Mouse (Mus musculus): ENCODE data around the gene Trpc4ap. TPM values are rescaled to one million over a fixed set of nuclear protein-coding genes. Genes with fewer than 3 reads are reported as not detected.
"Not testable (repeated sequence)": the region's sequence is repeated elsewhere in the genome, so short reads cannot be mapped to it uniquely, and the experiment has no call there.

Gene Trpc4ap
- 171 and 177 TPM in 2 replicates for polyA plus RNA-seq (2016; fragmentation: Nextera tagmentation; extraction: Ambion mirVana)

DNA sequence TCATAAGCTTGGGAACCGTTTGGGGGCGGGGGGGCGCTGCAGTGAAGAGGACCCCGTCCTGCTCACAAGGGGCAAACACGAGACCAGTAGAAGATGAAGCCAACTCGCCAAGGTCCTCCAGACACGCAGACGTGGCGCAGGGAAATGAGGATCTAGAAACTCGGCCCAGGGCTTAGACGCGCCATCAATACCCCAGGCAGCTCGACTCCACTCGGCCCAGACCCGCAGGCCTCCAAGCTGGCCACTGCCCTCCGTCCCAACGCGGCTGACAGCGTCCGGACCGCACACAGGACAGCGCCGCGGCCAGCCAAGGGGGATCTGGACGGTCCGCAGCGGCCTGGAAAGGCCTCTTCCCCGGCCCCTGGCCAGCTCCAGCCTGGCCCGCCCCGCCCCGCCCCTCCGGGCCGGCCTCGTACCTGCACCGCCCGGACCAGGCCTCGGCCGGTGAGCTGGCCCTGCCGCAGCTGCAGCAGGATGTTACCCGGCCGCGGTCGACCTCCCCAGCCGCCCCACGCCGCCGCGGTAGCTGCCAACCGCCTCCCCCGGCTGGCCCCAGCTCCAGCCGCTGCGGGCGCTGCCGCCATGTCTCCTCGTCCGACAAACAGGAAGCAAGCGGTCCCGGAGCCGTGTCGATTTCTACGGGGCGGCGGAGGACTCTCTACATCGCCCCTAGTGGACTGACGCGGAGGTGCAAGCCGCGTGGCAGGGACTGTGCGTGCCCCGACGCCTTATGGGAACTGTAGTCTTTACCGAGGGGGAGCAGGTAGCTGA, at the start of gene Trpc4ap:
Gene Trpc4ap (minus strand): TSS at position 662 of the 771 bp plus-strand sequence.
- Histone ChIP-seq H3K4me1 (peaks cover 17% of the 10 kb centered on the region), H3K9ac (peak within 1 kb of the TSS; percentile 95), H3K27me3 (no peaks in the 10 kb centered on the region), H3K4me2 (replicated peaks) (peak within 1 kb of the TSS; percentile 78), H3K27ac (peak within 1 kb of the TSS; percentile 88), H3K9me3 (no peaks in the 10 kb centered on the region), H3K4me3 (peak within 1 kb of the TSS; percentile 97), H3K36me3 (peaks cover 8% of the 10 kb centered on the region; the same call in 1 of the 2 replicates)
- peak; percentile 93 for ATAC-seq (ENCODE audit: insufficient number of reproducible peaks, insufficient read depth, low FRiP score, low TSS enrichment)
- under 1% methylated on average over 71 of the region's 72 CpGs for WGBS

GRCm38 (mm10) chr2:155737803-155738202, 45.6 kb upstream of the Trpc4ap start:
- H3K4me3 ChIP-seq: no peak overlapping the region
- no peak overlapping the region for H3K4me2 ChIP-seq (replicated peaks)
- H3K4me1 ChIP-seq: no peaks in the 10 kb centered on the region
- no peaks in the 10 kb centered on the region for H3K9me3 ChIP-seq
- ATAC-seq (ENCODE audit: insufficient number of reproducible peaks, insufficient read depth, low FRiP score, low TSS enrichment): no peak
- no peaks in the 10 kb centered on the region for H3K36me3 ChIP-seq
- WGBS: 77% methylated on average over 9 of the region's 9 CpGs
- no peaks in the 10 kb centered on the region for H3K27me3 ChIP-seq
- no peak overlapping the region for H3K27ac ChIP-seq
- H3K9ac ChIP-seq: no peak overlapping the region

DNA sequence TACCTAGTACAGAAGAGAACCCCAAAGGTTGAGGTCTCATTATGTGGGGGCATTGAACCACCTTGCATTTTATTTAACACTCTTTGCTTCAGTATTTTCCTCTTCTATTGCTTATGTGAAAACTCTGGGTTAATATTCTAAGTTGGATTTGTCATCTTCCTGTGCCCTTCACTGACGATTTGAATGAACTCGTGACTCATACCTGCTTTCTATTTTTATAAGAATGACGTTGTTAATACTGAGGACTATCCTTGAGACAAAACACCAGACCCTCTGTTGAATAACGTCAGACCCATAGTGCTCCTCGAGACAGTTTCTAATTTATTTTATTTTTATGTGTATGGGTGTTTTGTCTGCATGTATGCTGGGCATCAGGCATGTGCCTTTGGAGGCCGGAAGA, 44.8 kb upstream of the Trpc4ap start:
- Histone ChIP-seq H3K4me2 (replicated peaks) (no peak overlapping the region), H3K9ac (no peak overlapping the region), H3K36me3 (no peaks in the 10 kb centered on the region), H3K27ac (no peak overlapping the region), H3K27me3 (no peaks in the 10 kb centered on the region), H3K4me1 (no peaks in the 10 kb centered on the region), H3K4me3 (no peak overlapping the region), H3K9me3 (no peaks in the 10 kb centered on the region)
- 81% methylated on average over 6 of the region's 6 CpGs for WGBS
- no peak for ATAC-seq (ENCODE audit: insufficient number of reproducible peaks, insufficient read depth, low FRiP score, low TSS enrichment)

DNA sequence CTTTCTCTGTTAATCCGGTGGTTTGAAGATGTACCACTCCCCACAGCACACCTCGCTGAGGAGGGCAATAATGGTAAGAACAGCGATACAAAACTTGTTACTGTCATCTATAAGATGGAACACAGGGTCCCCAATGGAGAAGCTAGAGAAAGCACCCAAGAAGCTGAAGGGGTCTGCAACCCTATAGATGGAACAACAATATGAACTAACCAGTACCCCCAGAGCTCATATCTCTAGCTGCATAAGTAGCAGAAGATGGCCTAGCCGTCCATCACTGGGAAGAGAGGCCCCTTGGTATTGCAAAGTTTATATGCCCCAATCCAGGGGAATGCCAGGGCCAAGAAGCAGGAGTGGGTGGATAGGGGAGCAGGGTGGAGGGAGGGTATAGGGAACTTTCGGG, 43.6 kb upstream of the Trpc4ap start, which contains the start of gene Gm17581:
Gene Gm17581 (minus strand): TSS at position 101 of the 400 bp plus-strand sequence.
- ATAC-seq (ENCODE audit: insufficient number of reproducible peaks, insufficient read depth, low FRiP score, low TSS enrichment); H3K9ac ChIP-seq; H3K27ac ChIP-seq; H3K9me3 ChIP-seq; H3K4me3 ChIP-seq; H3K4me2 ChIP-seq (replicated peaks); H3K27me3 ChIP-seq; H3K4me1 ChIP-seq; H3K36me3 ChIP-seq: not testable (repeated sequence)
- 84% methylated on average over 5 of the region's 5 CpGs for WGBS

DNA sequence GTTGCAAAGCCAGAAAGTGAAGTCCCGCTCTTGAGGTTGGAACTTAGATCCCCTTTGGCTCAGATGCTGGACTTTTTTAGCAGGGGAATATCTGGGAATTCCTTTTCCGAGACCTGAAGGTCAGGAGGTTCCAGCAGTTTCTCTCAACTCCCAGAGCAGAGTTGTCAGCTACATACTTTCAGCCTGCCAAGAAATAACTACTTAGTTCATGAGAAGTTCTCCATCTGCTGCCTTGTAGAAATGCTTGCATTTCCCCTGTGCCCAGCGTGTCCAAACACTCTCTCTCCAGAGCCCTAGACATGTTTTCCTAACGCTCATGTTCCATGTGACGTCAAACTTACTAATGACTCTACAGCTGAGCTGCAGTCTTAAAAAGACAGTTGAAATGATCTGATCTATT, 42.9 kb upstream of the Trpc4ap start:
- 70% methylated on average over 5 of the region's 5 CpGs for WGBS
- Histone ChIP-seq H3K4me1 (no peaks in the 10 kb centered on the region), H3K4me3 (no peak overlapping the region), H3K36me3 (no peaks in the 10 kb centered on the region), H3K4me2 (replicated peaks) (no peak overlapping the region), H3K9ac (no peak overlapping the region), H3K27ac (no peak overlapping the region), H3K27me3 (0 out of 2 replicates have a peak, but pooled peaks cover 4% of the 10 kb centered on the region), H3K9me3 (no peaks in the 10 kb centered on the region)
- no peak for ATAC-seq (ENCODE audit: insufficient number of reproducible peaks, insufficient read depth, low FRiP score, low TSS enrichment)

GRCm38 (mm10) chr2:155729158-155729645, 37.0 kb upstream of the Trpc4ap start, which contains the start of gene Edem2:
Gene Edem2 (minus strand): TSS chr2:155729475.
- under 1% methylated on average over 33 of the region's 33 CpGs for WGBS

DNA sequence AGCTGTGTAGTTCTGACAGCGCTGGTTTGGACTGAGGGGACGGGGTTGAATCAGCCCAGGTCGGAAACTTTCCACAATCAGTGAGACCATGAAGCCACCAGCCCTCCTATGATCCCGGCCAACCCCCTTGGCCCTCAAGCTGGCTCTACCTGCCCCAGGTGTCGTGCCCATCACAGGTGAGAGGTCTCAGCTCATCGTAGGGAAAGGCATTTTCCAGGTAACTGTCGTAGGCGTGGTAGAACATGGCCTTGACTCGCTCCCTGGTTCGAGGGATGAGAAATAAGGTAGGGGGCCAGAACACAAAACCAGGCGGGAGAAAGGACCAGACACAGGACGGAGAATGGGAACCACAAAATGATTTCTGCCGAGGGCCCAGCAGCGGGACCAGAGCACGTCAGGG, 36.6 kb upstream of the Trpc4ap start:
- WGBS: 5% methylated on average over 15 of the region's 15 CpGs
- H3K4me2 ChIP-seq (replicated peaks): peak overlapping the region; percentile 83
- H3K4me1 ChIP-seq: peaks cover 5% of the 10 kb centered on the region
- no peaks in the 10 kb centered on the region for H3K36me3 ChIP-seq
- 0 out of 2 replicates have a peak, but pooled peaks cover 4% of the 10 kb centered on the region for H3K27me3 ChIP-seq
- peak overlapping the region; percentile 71 for H3K9ac ChIP-seq
- 0 out of 2 replicates have a peak, but pooled peaks have one; percentile 22 for ATAC-seq (ENCODE audit: insufficient number of reproducible peaks, insufficient read depth, low FRiP score, low TSS enrichment)
- H3K4me3 ChIP-seq: peak overlapping the region; percentile 92
- no peaks in the 10 kb centered on the region for H3K9me3 ChIP-seq
- H3K27ac ChIP-seq: no peak overlapping the region

More at GRCm38 (mm10) chr2:155729158-155729645, 37.0 kb upstream of the Trpc4ap start, which contains the start of gene Edem2:
- peak; percentile 81 for ATAC-seq (ENCODE audit: insufficient number of reproducible peaks, insufficient read depth, low FRiP score, low TSS enrichment)
- Histone ChIP-seq H3K9ac (peak within 1 kb of the TSS; percentile 71), H3K9me3 (no peaks in the 10 kb centered on the region), H3K4me2 (replicated peaks) (peak within 1 kb of the TSS; percentile 83), H3K4me3 (peak within 1 kb of the TSS; percentile 92), H3K27me3 (0 out of 2 replicates have a peak, but pooled peaks cover 4% of the 10 kb centered on the region), H3K27ac (no peak within 1 kb of the TSS), H3K4me1 (peaks cover 5% of the 10 kb centered on the region), H3K36me3 (no peaks in the 10 kb centered on the region)

- Histone ChIP-seq H3K36me3 (no peaks in the 10 kb centered on the region), H3K27ac (no peak overlapping the region), H3K4me3 (no peak overlapping the region), H3K9ac (no peak overlapping the region), H3K9me3 (no peaks in the 10 kb centered on the region), H3K27me3 (0 out of 2 replicates have a peak, but pooled peaks cover 4% of the 10 kb centered on the region), H3K4me2 (replicated peaks) (no peak overlapping the region), H3K4me1 (peaks cover 5% of the 10 kb centered on the region)
- ATAC-seq (ENCODE audit: insufficient number of reproducible peaks, insufficient read depth, low FRiP score, low TSS enrichment): no peak
- 76% methylated on average over 7 of the region's 7 CpGs for WGBS
Measured at GRCm38 (mm10) chr2:155727764-155728395, 35.7 kb upstream of the Trpc4ap start.

GRCm38 (mm10) chr2:155726302-155726701, 34.1 kb upstream of the Trpc4ap start:
- Histone ChIP-seq H3K36me3 (0 out of 2 replicates have a peak, but pooled peaks cover 3% of the 10 kb centered on the region), H3K4me3 (no peak overlapping the region), H3K9me3 (no peaks in the 10 kb centered on the region), H3K4me2 (replicated peaks) (no peak overlapping the region), H3K27ac (no peak overlapping the region), H3K27me3 (no peaks in the 10 kb centered on the region), H3K9ac (no peak overlapping the region), H3K4me1 (peaks cover 5% of the 10 kb centered on the region)
- WGBS: 89% methylated on average over 7 of the region's 7 CpGs
- no peak for ATAC-seq (ENCODE audit: insufficient number of reproducible peaks, insufficient read depth, low FRiP score, low TSS enrichment)

DNA sequence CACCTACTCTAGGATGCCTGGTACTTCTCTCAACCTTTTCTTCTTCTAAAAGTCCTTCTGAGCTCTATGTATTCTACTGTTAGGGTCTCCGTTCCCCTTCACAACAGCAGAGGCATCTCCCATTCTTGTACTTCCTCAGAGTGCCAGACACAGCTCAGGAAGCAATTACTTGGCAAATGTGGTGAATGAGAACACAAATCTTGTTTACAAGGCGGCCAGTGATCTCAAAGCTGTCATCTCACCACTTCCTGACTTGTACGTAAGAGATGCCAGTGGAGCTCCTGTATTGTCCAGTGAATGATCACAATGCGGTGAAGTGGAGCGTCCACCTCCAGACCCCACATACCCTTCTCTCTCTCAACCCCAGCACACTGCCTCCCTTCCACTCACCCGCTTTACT, 32.3 kb upstream of the Trpc4ap start:
- ATAC-seq (ENCODE audit: insufficient number of reproducible peaks, insufficient read depth, low FRiP score, low TSS enrichment): no peak

DNA sequence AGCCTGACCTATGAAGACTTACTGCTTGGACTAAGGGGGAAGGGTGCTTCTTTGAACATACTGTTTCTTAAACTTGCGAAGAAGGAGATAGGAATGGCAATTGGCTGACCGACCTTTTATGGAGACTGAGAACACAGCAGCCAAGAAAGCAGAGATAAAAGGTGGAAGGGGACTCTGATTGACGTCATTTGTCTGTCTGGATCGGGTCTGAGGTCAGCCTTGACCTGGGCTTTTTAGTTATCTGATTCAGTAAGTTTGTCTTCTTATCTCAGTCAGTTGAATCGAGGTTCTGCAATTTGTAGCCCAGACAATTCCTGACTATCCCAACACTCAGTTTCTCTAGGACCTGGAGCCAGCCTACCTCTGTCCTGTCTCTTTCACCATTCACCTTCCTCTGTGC, 31.9 kb upstream of the Trpc4ap start:
- H3K9me3 ChIP-seq: no peaks in the 10 kb centered on the region
- 0 out of 2 replicates have a peak, but pooled peaks cover 14% of the 10 kb centered on the region for H3K36me3 ChIP-seq
- no peak overlapping the region for H3K4me3 ChIP-seq
- H3K4me2 ChIP-seq (replicated peaks): no peak overlapping the region
- no peaks in the 10 kb centered on the region for H3K27me3 ChIP-seq
- no peak overlapping the region for H3K9ac ChIP-seq
- WGBS: 79% methylated on average over 5 of the region's 5 CpGs
- ATAC-seq (ENCODE audit: insufficient number of reproducible peaks, insufficient read depth, low FRiP score, low TSS enrichment): no peak
- no peak overlapping the region for H3K27ac ChIP-seq
- peaks cover 5% of the 10 kb centered on the region for H3K4me1 ChIP-seq

More for the DNA sequence above, 32.3 kb upstream of the Trpc4ap start:
- WGBS: 87% methylated on average over 6 of the region's 6 CpGs
- Histone ChIP-seq H3K4me3 (no peak overlapping the region), H3K36me3 (0 out of 2 replicates have a peak, but pooled peaks cover 10% of the 10 kb centered on the region), H3K9ac (no peak overlapping the region), H3K27me3 (no peaks in the 10 kb centered on the region), H3K9me3 (no peaks in the 10 kb centered on the region), H3K4me1 (peaks cover 5% of the 10 kb centered on the region), H3K4me2 (replicated peaks) (no peak overlapping the region), H3K27ac (no peak overlapping the region)

All from embryonic facial prominence, embryonic 12.5 days (tissue).